Mouse (Mus musculus): ENCODE results near the gene Asxl1.

DNA sequence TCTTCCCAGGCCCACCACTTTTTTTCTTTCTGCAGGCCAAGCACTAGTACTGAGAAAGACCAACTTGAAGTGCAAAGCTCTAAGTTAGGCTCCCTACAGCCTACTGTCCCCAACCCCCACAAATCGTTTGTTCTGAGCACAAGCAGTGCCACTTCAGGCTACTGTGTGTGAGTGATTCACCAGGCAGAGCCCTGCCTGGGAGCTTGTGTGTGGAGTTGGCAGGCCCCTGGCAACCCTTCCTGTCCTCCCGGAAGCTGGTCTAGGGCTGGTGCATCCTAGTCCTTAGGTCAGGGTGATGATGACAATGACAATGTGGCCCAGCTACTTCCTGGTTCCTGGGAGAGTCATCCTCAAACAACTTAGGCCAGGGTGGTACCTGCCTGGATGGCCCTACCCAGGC, 82.9 kb downstream of the Asxl1 start:
- TF ChIP-seq POLR2A (IDR thresholded peaks at IDR 0.05; ENCODE audit: borderline replicate concordance, low read depth, low read length), result no peak
- no peak for TF ChIP-seq CTCF (IDR thresholded peaks at IDR 0.05; ENCODE audit: low read depth, low read length)

Measured in bone marrow macrophage, adult 2 months (primary cell).